Mouse (Mus musculus) right cerebral cortex, postnatal 36 days (tissue): ENCODE measurements around the gene Sdhc.
A peak's percentile ranks its signal among the peaks of the same experiment; 100 is the strongest.
"Not testable (repeated sequence)": the region's sequence is repeated elsewhere in the genome, so short reads cannot be mapped to it uniquely, and the experiment has no call there.

Experiments
- DNase-seq, 2 experiments: peaks; one replicate each; pipeline ENCODE4 v3.0.0; 2022; ENCODE audit warnings: low spot score in 2 of 2, mixed read lengths in 1 of 2

Sdhc gene

DNA sequence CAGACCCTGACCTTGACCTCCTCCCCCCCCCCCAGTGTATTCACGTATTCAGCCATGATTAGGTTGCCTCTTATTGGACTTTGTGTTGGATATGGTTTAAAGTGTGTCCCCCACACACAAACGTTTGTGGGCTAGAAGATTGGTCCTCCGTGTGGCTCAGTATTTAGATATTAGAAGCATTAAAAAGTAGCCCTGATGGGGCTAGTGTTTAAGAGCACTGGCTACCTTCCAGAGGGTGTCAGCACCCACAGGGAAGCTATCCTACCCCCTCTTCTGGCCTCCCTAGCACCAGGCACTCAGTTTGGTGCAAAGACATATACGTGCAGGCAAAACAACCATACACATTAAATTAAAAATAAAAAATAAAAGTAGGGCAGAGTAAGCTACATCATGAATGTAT is 37.4 kb downstream of the Sdhc start:
- DNase-seq = no peak

DNA sequence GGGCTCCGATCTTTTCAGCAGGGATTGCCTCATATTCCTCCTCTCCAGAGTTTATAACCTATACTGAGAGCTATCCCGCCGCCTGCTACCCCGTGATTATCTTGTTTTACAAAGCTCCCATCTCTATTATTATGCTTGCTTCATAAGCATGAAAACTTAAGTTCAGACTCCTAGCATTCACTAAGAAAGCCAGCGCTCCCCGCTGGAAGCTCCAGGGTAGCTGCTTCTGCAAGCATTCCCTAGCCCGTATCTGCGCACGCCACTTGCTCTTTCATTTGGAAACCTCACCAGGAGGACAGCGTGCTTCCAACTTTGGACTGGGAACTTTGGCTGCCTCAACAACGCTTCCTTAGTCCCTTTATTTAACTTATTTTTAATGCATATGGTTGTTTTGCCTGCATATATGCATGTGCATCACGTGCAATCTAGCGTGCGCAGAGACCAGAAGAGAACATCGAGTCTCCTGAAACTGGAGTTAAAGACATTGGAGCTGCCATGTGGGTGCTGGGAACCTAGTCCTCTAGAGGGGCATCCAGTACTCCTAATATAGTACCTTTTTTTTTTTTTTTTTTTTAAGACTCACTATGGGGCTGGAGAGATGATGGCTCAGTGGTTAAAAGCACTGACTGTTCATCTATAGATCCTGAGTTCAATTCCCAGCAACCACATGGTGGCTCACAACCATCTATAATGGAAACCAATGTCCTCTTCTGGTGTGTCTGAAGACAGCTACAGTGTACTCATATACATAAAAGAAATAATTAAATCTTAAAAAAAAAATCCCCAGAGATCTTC is 38.4 kb downstream of the Sdhc start:
- peak in 1 of 2 experiments; percentile 20 for DNase-seq

GRCm38 (mm10) chr1:171111020-171111780 is 39.2 kb downstream of the Sdhc start:
- DNase-seq = peak; percentile 91 to 93

DNA sequence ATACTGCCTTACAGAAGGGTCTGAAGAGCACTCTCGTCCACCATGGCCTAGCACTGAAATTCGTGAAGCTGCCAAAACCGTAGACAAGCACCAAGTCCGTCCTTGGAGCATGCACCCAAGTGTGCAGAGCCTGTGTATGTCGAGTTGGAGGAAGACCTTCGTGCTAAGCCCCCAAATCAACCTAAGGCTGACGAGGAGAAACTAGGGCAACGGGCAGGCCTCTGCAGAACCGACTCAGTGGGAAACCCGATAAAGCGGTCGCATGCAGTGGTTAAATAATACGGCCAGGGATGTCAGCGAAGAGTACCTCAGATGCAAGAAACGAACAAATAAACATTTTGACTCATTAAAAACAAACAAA is 39.8 kb downstream of the Sdhc start:
- DNase-seq = no peak

GRCm38 (mm10) chr1:171109620-171110019 is 40.8 kb downstream of the Sdhc start:
- DNase-seq = no peak

- DNase-seq = no peak
Observed at GRCm38 (mm10) chr1:171105226-171105625, 45.2 kb downstream of the Sdhc start.

DNA sequence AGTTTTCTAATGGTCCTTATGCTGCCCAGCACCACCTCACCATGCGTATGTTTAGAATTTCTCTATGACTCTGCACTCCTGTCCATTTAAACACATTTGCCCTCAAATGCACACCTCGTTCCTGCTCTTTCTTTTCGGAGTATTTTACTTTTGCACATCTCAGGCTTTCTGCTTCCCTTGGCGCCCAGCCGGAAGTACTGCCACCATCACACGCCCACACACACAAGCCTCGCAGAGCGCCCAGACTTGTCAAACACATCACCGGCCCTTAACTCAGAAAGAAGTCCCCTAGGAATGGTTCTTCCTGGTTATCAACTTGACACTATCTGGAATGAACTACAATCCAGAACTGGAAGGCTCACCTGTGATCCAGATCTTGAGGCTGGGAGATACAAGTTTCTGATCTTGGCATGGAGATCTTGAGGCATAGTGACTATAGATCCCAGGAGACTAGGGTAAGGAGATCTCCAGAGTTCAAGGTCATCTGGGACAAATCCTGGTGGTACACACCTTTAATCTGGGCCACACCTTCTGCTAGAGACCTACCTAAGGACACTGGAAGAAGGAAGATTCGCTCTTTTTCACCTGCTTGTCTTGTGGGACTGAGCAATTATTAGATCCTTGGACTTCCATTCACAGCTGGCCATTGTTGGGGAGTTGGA is 47.1 kb downstream of the Sdhc start:
- DNase-seq = no peak

DNA sequence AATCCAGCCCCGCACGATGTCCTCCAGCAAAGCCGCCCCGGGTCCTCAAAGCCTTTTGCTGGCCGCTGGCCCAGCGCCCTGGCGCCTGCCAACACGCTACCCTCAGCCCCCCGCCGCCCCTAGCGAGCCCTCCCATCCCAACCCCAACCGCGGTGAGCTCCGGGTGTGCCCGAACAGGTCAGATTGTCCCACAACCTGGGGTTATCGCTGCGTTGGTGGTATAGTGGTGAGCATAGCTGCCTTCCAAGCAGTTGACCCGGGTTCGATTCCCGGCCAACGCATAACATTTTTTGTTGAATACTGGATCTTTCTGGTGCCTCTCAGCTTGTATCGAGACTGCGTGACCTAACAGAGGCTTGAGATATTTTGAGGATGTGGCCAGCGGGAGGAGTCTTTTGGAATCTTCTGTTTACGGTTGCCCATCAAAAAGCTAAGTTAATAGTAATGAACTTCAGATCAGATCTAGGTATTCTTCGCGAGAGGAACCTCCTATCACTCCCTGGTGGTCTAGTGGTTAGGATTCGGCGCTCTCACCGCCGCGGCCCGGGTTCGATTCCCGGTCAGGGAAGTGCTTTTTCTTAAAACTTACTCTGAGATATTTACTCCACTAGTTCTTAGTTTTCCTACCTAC is 47.7 kb downstream of the Sdhc start:
- DNase-seq = peak; percentile 79 to 80

DNA sequence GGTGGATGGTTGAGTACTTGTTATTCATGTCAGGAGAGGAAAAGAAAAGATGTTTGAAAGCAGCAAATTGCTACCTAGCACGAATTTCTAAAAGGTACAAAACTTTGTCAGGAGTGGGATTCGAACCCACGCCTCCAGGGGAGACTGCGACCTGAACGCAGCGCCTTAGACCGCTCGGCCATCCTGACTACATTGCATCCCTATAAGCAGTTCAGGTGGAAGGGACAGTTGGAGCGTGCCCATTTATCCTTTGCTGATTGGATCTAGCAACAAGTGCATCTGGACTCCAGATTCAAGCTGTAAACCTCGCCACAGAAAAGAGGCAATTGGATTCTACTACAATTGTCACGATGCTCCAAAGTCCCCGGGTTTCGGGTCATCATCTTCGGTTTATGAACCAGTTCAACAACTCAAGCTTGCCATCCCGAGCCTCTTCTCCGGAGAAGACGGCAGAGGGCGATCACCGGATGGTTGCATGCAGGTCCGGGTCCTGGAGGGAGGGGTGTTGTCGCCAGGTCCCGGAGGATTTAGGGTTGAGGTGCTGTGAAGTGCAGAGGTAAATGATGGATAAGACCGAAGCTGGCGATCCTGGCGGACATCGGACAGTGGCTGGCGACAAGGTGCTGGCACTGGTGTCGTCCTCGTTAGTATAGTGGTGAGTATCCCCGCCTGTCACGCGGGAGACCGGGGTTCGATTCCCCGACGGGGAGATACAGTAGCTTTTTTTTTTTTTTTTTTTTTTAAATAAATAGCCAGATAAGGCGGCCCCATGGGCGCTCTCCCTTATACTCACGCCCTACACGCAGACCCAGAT is 48.5 kb downstream of the Sdhc start:
- peak; percentile 85 to 89 for DNase-seq

DNA sequence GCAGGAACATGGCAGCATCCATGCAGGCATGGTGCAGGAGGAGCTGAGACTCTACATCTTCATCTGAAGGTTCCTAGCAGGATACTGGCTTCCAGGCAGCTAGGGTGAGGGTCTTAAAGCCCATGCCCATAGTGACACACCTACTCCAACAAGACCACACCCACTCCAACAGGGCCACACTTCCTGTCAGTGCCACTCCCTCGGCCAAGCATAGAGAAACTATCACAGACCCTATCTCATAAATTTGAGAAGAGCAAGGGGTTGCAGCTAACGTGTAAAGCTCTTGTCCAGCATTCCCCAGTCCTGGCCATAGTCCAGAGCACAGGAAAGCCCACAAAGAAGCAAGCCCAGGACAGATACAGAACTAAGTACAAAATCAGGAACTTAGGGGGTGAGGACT is 49.4 kb downstream of the Sdhc start:
- no peak for DNase-seq

- no peak for DNase-seq
Observed at GRCm38 (mm10) chr1:171097612-171098011, 52.8 kb downstream of the Sdhc start.

- no peak for DNase-seq
Observed at GRCm38 (mm10) chr1:171097136-171097535, 53.3 kb downstream of the Sdhc start.

- no peak for DNase-seq
Observed at GRCm38 (mm10) chr1:171096110-171096964, 54.1 kb downstream of the Sdhc start.

DNA sequence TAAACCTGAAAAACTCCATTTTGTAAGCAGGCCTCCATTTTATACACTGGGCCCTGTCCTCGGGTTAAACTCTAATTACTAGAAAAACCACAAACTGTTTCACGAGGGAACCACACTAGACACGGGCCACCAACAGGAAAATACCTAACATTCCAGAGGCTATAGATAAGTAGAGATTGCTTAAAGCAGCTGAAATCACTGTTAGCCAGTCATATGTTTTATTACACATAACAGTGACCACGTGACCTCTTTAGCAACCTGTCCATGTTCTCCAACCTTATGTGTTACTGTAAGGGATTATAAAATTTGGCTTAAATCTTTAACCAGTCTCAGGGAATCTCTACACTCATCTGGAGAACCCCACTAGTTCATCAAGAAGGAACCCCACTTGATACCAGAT is 56.0 kb downstream of the Sdhc start:
- no peak for DNase-seq

DNA sequence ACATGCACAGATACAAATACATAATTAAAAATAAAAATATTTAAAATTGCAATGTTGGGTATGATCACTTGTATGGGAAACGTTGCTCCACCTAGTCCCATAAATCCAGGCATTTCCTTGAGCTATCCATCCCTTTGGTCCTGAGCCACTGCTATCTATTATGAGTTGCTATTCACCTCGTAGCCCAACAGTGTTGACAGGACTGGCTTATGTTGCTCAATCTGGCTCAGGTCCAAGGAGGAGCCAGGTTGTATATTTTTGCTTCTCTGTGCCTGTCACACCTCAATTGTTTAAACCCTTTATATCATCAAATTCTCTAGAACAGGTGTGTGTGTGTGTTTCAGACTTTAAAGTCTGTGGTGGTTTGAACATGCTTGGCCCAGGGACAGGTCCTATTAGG is 59.6 kb downstream of the Sdhc start:
- no peak for DNase-seq

DNA sequence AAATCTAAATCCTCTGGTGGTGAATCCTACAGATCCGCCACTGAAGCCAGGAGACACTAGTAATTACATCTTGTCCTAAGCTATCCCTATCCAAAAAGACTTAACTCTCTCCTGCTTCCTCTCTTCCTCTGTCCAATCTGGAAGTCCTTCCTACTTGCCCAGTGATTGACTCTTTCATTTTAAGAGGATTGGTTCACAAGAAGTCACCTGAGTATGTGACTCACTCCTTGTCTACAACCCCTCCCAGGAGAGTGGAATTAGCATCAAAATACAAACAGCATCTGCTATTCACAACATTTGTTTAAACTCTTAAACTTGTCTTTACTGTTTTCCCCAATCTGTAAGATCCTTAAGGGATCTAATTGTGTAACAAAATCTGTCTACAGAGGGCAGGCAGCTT is 60.5 kb downstream of the Sdhc start:
- DNase-seq = no peak

GRCm38 (mm10) chr1:171088237-171088869 is 62.0 kb downstream of the Sdhc start:
- DNase-seq = not testable (repeated sequence)

- no peak for DNase-seq
Observed at GRCm38 (mm10) chr1:171085718-171086117, 64.7 kb downstream of the Sdhc start.

DNA sequence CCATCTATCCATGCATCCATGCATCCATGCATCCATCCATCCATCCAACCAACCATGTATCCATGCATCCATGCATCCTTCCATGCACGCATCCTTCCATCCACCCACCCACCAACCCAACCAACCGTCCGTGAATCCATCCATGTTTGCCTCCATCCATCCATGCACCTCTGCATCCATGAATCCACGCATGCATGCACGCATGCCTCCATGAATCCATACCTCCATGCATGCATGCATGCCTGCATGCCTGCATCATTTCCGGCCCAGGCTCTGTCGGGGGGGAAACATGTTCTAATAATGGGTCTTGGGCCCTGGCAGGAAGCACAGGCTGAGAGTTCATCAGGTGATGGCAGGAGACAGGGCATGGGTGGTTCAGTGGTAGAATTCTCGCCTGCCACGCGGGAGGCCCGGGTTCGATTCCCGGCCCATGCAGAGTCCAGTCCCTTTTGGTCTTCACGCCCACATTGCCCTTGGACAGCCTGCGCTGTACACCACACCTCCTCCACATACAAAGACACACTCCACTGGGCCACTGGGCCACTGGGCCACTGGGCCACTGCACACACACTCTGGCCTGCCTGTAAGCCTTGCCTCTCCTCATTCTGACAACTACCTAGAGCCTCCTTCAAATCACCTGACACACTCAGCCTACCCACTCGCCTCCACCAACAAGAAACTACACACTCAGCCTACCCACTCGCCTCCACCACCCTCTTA is 68.7 kb downstream of the Sdhc start:
- not testable (repeated sequence) for DNase-seq
